Mouse (Mus musculus) intestine, embryonic 14.5 days (tissue): ENCODE results near the gene Kif22. TPM values are rescaled to one million over a fixed set of nuclear protein-coding genes. Genes with fewer than 3 reads are reported as not detected.

Experiments
- ATAC-seq: fragments of 200-750 bp; cut with Nextera tagmentation; replicated peaks from 2 replicates; pipeline ENCODE4 v1.8.0; 2017; ENCODE audit warnings: low read depth, moderate number of reproducible peaks, moderate TSS enrichment, moderate library complexity; ENCODE audit not compliant: low FRiP score, low TSS enrichment
- DNase-seq: peaks from one replicate; pipeline ENCODE4 v3.0.0-alpha.2; 2018; ENCODE audit warnings: low spot score
- H3K27ac ChIP-seq: fragments of 300-500 bp; sonication (generic); 2 replicates; pipeline ENCODE4 v1.5.1; 2014; ENCODE audit warnings: low read depth, mild to moderate bottlenecking, control low read depth
- H3K27me3 ChIP-seq: fragments of 300-500 bp; sonication (generic); replicated peaks from 2 replicates; pipeline ENCODE4 v1.6.1; 2014; ENCODE audit warnings: low read length, control low read depth; ENCODE audit not compliant: control insufficient read depth, insufficient read depth
- H3K36me3 ChIP-seq: fragments of 300-500 bp; sonication (generic); 2 replicates; pipeline ENCODE4 v1.6.1; 2014; ENCODE audit warnings: low read length, control low read depth; ENCODE audit not compliant: control insufficient read depth, insufficient read depth
- H3K4me1 ChIP-seq: fragments of 300-500 bp; sonication (generic); replicated peaks from 2 replicates; pipeline ENCODE4 v1.6.1; 2014; ENCODE audit warnings: low read length, control low read depth, mixed read lengths; ENCODE audit not compliant: control insufficient read depth, insufficient read depth
- H3K4me2 ChIP-seq: fragments of 300-500 bp; sonication (generic); 2 replicates; pipeline ENCODE4 v1.6.1; 2014; ENCODE audit warnings: low read length
- H3K4me3 ChIP-seq: fragments of 300-500 bp; sonication (generic); 2 replicates; pipeline ENCODE4 v1.5.1; 2014; ENCODE audit warnings: low read depth, low read length, control low read depth, mixed read lengths
- H3K9ac ChIP-seq: fragments of 300-500 bp; sonication (generic); 2 replicates; pipeline ENCODE4 v1.6.1; 2014; ENCODE audit warnings: mild to moderate bottlenecking, low read length
- H3K9me3 ChIP-seq: fragments of 300-500 bp; sonication (generic); 2 replicates; pipeline ENCODE4 v1.6.1; 2016; ENCODE audit warnings: low read length, control low read depth; ENCODE audit not compliant: control insufficient read depth
- WGBS: fragments of 180-500 bp; shearing (Covaris S2); extraction: QIAGEN DNeasy Blood & Tissue Kit; methylation state at CpG from one replicate; pipeline ENCODE4 v1.1.7; 2014; 5-methylcytosine and 5-hydroxymethylcytosine counted together
- polyA plus RNA-seq: library from polyadenylated mRNA; unstranded; fragments of >200 nt; fragmentation: Nextera tagmentation; extraction: Ambion mirVana; gene quantifications from 2 replicates; pipeline ENCODE4 v1.2.1, GENCODE M21; 2014

Gene Kif22
- polyA plus RNA-seq, 1 experiment from 2014 or later: 115 TPM

DNA sequence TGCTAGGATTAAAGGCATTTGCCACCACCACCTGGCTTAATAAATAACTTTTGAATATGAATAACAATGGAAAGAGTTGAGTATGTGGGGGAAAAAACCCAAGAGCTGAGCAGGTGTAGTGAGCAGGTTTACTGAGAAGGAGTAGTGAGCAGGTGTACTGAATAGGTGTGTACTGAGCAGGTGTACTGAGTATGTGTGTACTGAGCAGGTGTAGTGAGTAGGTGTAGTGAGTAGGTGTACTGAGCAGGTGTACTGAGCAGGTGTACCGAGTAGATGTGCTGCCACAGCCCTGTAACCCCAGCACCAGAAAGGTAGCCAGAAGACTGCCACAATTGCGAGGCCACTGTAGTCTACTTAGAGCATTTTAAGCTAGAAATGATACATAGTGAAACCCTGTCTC, 42.5 kb upstream of the Kif22 start:
- H3K27me3 ChIP-seq: no peaks in the 10 kb centered on the region
- no peaks in the 10 kb centered on the region for H3K9me3 ChIP-seq
- ATAC-seq: no peak
- peaks cover 6% of the 10 kb centered on the region; the same call in 1 of the 2 replicates for H3K4me1 ChIP-seq
- no peak overlapping the region for H3K4me2 ChIP-seq
- no peak overlapping the region for H3K4me3 ChIP-seq
- 86% methylated on average over 2 of the region's 2 CpGs for WGBS
- no peak overlapping the region for H3K27ac ChIP-seq
- no peaks in the 10 kb centered on the region for H3K36me3 ChIP-seq
- no peak for DNase-seq
- no peak overlapping the region for H3K9ac ChIP-seq

DNA sequence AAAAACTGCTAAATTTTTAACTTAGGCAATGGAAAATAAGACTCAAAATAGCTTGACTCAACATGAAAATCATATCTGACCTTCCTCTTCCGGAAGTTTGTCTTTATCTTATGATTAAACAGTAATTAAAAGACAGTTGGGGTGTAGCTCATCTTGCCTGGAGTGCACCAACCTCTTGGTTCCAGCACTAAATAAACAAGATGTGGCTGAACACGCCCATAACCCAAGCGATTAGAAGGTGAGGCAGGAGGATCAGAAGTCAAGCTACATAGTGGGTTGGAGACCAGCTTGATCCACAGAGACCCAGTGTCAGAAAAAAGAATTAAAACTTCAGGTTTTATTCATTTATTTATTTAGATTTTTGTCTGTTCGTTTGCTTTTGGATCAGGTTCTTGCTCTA, 41.4 kb upstream of the Kif22 start:
- Histone ChIP-seq H3K4me2 (no peak overlapping the region), H3K9me3 (no peaks in the 10 kb centered on the region), H3K27me3 (no peaks in the 10 kb centered on the region), H3K36me3 (no peaks in the 10 kb centered on the region), H3K9ac (no peak overlapping the region), H3K4me1 (no peaks in the 10 kb centered on the region), H3K4me3 (no peak overlapping the region), H3K27ac (no peak overlapping the region)
- DNase-seq (no peak), ATAC-seq (no peak)
- WGBS: 69% methylated on average over 4 of the region's 4 CpGs

DNA sequence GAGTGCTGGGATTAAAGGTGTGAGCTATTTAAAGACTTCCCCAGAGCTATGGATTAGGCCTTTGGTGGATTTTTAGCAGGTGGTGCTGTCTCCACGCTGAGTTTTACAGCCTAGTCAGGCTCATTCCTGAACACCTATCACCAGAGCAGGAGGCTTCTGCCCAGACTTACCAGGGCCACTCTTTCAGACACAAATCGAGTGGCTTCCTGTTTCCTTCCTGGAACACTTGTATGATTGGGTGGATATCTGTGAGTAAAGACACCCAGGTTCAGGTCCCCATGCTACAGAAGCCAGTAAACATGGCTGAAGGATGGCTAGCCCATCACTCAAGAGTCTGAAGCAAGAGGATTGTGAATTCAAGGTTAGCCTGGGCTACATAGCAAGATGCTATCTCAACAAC, 40.7 kb upstream of the Kif22 start:
- H3K36me3 ChIP-seq: no peaks in the 10 kb centered on the region

DNA sequence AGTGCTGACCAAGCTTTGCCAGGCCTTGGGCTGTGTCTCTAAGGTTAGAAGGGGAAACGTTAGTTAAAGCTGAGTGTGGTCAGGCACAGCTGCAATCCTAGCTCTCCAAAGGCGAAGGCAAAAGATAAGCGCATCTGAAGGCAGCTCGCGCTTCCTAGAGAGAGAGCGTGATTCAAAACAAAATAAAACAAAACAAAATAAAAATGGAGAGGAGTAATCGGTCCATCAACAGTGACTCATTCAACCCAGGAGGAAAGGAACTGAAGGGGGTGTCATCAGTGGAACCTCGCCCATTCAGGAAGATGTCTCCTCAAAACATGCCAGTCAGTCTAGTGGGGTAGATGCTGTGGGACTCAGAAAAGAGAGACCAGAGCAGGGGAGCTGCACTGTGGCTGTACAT, 40.0 kb upstream of the Kif22 start:
- 85% methylated on average over 8 of the region's 8 CpGs for WGBS
- Histone ChIP-seq H3K4me1 (no peaks in the 10 kb centered on the region), H3K27me3 (no peaks in the 10 kb centered on the region), H3K4me2 (no peak overlapping the region), H3K9ac (no peak overlapping the region), H3K27ac (no peak overlapping the region), H3K4me3 (no peak overlapping the region), H3K36me3 (no peaks in the 10 kb centered on the region), H3K9me3 (no peaks in the 10 kb centered on the region)
- DNase-seq: no peak
- no peak for ATAC-seq

More for the DNA sequence above, 40.7 kb upstream of the Kif22 start:
- Histone ChIP-seq H3K4me2 (no peak overlapping the region), H3K27me3 (no peaks in the 10 kb centered on the region), H3K9ac (no peak overlapping the region), H3K9me3 (no peaks in the 10 kb centered on the region), H3K4me1 (no peaks in the 10 kb centered on the region), H3K4me3 (no peak overlapping the region), H3K27ac (no peak overlapping the region)
- ATAC-seq: no peak
- 53% methylated on average over 2 of the region's 2 CpGs for WGBS
- DNase-seq: no peak

DNA sequence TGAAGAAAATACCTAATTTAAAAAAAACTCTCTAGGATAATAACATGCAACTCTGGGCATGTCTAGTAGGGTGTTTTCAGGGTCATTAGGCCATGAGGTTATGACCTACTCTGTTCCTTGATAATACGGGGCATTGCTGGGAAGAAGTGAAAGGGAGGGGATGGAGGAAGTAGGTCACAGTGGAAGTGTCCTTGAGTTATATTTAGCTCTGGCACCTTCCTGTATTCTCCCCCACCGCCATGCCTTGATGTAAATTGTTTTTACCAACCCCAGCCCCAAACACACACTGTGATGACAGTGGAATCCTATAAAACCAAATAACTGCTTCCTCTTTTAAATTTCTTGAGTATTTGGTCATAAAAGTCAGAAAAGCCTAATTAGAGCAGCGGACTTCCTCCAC, 37.8 kb upstream of the Kif22 start:
- H3K4me2 ChIP-seq: no peak overlapping the region
- no peak overlapping the region for H3K4me3 ChIP-seq
- WGBS: 56% methylated on average over 3 of the region's 3 CpGs
- H3K9ac ChIP-seq: no peak overlapping the region
- no peaks in the 10 kb centered on the region for H3K4me1 ChIP-seq
- no peaks in the 10 kb centered on the region for H3K27me3 ChIP-seq
- no peaks in the 10 kb centered on the region for H3K36me3 ChIP-seq
- H3K9me3 ChIP-seq: no peaks in the 10 kb centered on the region
- H3K27ac ChIP-seq: no peak overlapping the region
- ATAC-seq: no peak
- DNase-seq: no peak

DNA sequence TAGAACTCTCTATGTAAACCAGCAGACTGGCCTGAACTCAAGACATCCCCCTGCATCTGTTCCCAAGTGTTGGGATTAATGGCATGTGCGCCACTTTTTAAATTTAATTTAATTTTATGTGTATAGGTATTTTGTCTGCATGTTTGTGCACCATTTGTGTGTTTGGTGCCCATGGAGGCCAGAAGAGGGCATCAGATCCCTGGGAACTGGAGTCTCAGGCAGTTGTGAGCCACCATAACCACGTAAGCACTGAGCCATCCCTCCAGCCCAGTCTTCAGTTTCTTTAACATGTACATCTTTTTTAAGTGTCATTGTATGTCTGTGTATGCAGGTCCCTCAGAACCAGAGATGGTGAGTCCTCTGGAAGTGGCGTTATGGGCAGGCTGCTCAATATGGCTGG, 35.4 kb upstream of the Kif22 start:
- H3K27me3 ChIP-seq: no peaks in the 10 kb centered on the region
- ATAC-seq (no peak), DNase-seq (no peak)
- no peak overlapping the region for H3K9ac ChIP-seq
- no peak overlapping the region for H3K4me3 ChIP-seq
- 77% methylated on average over 3 of the region's 3 CpGs for WGBS
- H3K4me1 ChIP-seq: no peaks in the 10 kb centered on the region
- no peak overlapping the region for H3K4me2 ChIP-seq
- no peak overlapping the region for H3K27ac ChIP-seq
- H3K36me3 ChIP-seq: no peaks in the 10 kb centered on the region
- no peaks in the 10 kb centered on the region for H3K9me3 ChIP-seq

DNA sequence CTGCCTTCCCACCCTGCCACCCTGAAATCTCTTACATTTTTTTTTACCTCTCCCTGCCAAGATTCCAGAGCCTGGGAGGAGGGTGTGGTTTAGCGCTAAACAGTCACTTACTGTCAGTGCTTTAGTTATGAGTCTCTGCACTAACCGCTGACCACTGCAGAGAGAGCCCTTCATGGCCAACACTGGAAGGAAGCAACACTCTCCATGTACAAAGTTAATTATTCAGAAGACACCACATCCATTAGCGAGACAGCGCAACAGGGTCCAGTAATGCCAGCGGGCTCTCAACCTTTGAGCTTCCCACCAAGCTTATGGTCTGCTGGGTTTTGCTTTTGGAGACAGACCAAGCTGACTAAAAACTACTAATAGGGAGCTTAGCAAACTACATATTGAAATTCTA, 33.9 kb upstream of the Kif22 start:
- Histone ChIP-seq H3K4me2 (no peak overlapping the region), H3K4me3 (no peak overlapping the region), H3K36me3 (no peaks in the 10 kb centered on the region), H3K27ac (no peak overlapping the region), H3K4me1 (no peaks in the 10 kb centered on the region; the same call in 1 of the 2 replicates), H3K9me3 (no peaks in the 10 kb centered on the region), H3K27me3 (no peaks in the 10 kb centered on the region), H3K9ac (no peak overlapping the region)
- ATAC-seq (no peak), DNase-seq (no peak)
- 87% methylated on average over 5 of the region's 5 CpGs for WGBS

DNA sequence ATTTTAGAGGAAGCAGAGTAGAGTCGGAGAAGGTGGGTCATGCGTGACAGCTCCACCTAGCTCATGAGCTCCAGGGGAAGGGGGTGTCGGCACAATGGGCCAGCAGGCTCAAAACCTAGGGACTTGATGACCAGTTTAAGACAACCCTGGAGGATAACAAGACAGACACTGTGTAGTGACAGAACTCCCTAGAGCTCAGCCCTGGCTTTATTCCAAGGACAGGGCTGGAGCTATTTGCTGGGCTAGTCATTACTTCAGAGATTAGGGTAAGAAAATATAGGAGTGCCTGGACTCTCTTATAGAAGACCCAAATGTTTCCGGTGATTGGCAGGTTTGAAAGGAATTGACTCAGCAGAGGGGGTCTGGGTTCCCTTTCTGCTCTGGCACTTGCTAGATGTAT, 30.9 kb upstream of the Kif22 start:
- no peaks in the 10 kb centered on the region for H3K27me3 ChIP-seq
- no peak overlapping the region for H3K9ac ChIP-seq
- no peaks in the 10 kb centered on the region for H3K36me3 ChIP-seq
- no peak overlapping the region for H3K4me2 ChIP-seq
- no peak overlapping the region for H3K4me3 ChIP-seq
- ATAC-seq (no peak), DNase-seq (no peak)
- H3K9me3 ChIP-seq: no peaks in the 10 kb centered on the region
- WGBS: 82% methylated on average over 4 of the region's 4 CpGs
- H3K27ac ChIP-seq: no peak overlapping the region
- no peaks in the 10 kb centered on the region; the same call in 1 of the 2 replicates for H3K4me1 ChIP-seq

DNA sequence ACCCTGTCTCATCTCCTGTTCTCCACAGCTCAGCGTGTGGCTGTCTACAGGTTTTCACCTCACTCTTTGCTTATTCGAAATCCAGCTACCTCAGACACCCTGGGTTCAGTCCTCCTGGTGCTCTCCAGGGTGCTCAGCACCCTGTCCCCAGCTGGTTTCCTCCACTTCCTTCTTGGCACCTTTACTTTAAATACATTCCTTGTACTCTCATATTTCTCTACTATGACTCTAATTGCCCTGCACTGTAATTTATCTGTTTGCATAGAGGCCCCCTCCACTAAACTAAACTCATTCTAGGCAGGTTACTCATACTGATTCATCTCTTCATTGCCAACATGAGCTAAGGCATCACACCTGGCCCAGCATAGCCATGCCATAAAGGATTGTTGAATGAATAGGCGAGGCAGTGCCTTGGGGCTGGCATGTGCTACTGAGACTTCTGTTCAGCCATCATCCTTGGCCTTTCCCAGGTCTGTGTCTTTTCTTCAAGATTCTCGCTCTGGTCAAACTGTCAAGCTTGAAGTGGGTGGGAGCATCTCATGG, 28.7 kb upstream of the Kif22 start:
- no peaks in the 10 kb centered on the region; the same call in 1 of the 2 replicates for H3K4me1 ChIP-seq
- H3K27me3 ChIP-seq: no peaks in the 10 kb centered on the region
- H3K27ac ChIP-seq: no peak overlapping the region
- no peaks in the 10 kb centered on the region for H3K9me3 ChIP-seq
- H3K4me2 ChIP-seq: no peak overlapping the region
- ATAC-seq (peak; percentile 68; the same call in 1 of the 2 replicates), DNase-seq (no peak)
- H3K4me3 ChIP-seq: no peak overlapping the region
- H3K9ac ChIP-seq: no peak overlapping the region
- 53% methylated on average over 4 of the region's 4 CpGs for WGBS
- H3K36me3 ChIP-seq: no peaks in the 10 kb centered on the region
